Mouse (Mus musculus) lung, adult 2 months (tissue): Measurements from ENCODE around the gene Ccdc65. TPM values are rescaled to one million over a fixed set of nuclear protein-coding genes. Genes with fewer than 3 reads are reported as not detected.

Source experiments
- DNase-seq: peaks from one replicate; pipeline ENCODE4 v3.0.0; 2022
- H3K4me1 ChIP-seq: fragments of 200-500 bp; 2 replicates; pipeline ENCODE4 v1.6.1; 2011; ENCODE audit warnings: low read length; ENCODE audit not compliant: control insufficient read depth, insufficient read depth
- H3K4me3 ChIP-seq: fragments of 200-500 bp; replicated peaks from 2 replicates; pipeline ENCODE3; 2011; ENCODE audit warnings: low read depth, mild to moderate bottlenecking, control low read depth, low read length; ENCODE audit errors: extremely low read depth
- CTCF ChIP-seq: fragments of 200-500 bp; IDR thresholded peaks from 2 replicates; pipeline ENCODE4 v1.5.1; 2011; ENCODE audit warnings: mild to moderate bottlenecking, low read length, control low read depth; ENCODE audit not compliant: insufficient read depth
- POLR2A ChIP-seq: fragments of 200-500 bp; IDR thresholded peaks from 2 replicates; pipeline ENCODE4 v1.6.1; 2011; ENCODE audit warnings: low read depth, mild to moderate bottlenecking, control low read depth, low read length, borderline replicate concordance; ENCODE audit errors: extremely low read depth
- WGBS: fragments of 180-500 bp; shearing (Covaris S2); methylation state at CpG from one replicate; pipeline ENCODE4 v1.1.7; 2018; 5-methylcytosine and 5-hydroxymethylcytosine counted together
- polyA plus RNA-seq: library from polyadenylated mRNA; depleted of rRNA; stranded (reverse); fragments of >200 nt; gene quantifications from 2 replicates; pipeline ENCODE4 v1.2.3, GENCODE M21; 2012

Ccdc65 gene
- polyA plus RNA-seq, 1 experiment: 3.6 TPM

DNA sequence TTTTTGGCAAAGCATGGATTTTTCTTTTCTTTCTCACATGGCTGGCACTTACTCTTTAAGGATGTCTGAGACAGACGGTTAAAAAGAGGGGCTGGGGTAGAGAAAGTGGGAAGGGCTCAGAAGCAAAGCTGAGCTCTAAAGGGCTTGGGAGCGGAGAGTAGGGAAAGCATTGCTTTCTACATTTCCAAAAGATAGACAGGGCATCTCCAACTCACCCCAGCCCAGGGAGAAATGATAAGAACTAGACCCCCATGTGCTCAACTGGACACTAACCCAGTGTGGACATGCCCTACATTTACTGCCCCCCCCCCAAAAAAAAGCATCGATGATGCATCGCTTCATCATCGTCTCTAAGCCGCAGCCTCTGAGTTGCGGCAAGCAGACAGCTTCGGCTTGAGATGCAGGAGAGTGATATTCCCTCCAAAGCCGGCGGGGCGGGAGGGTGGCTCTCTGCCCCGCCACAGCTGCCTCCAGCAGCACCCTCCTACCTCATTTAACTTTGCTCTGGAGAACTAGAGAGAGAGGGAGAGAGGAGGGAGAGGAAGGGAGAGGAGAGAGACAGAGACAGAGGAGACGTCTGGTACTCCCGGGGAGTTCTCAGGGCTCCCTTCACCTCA lies 32.3 kb upstream of the Ccdc65 start:
- H3K4me3 ChIP-seq: no peak overlapping the region
- DNase-seq: no peak
- no peaks in the 10 kb centered on the region for H3K4me1 ChIP-seq
- no peak for TF ChIP-seq POLR2A
- TF ChIP-seq CTCF: no peak
- 13% methylated on average over 14 of the region's 14 CpGs for WGBS

DNA sequence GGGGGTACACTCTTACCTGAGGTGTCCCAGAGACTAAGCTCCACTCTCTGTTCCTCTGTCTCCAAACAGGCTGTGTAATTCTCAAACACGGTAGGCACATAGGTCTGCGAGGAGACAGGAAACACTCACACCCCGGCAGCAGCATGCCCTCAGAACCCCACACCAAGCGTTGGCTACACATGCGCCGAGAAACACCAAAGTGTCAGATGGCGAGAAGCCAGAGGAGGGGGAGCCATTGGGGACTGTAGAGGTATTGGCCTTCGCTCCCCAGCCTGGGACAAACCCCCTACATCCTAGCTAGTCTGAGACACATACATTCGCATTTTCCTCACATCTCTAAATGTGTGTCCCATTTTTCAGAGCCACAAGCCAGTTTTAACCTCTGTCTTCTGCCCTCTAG lies 31.5 kb upstream of the Ccdc65 start:
- H3K4me3 ChIP-seq: no peak overlapping the region
- WGBS: 3% methylated on average over 9 of the region's 9 CpGs
- peak; percentile 23 for DNase-seq
- H3K4me1 ChIP-seq: no peaks in the 10 kb centered on the region
- TF ChIP-seq CTCF: no peak
- no peak for TF ChIP-seq POLR2A

DNA sequence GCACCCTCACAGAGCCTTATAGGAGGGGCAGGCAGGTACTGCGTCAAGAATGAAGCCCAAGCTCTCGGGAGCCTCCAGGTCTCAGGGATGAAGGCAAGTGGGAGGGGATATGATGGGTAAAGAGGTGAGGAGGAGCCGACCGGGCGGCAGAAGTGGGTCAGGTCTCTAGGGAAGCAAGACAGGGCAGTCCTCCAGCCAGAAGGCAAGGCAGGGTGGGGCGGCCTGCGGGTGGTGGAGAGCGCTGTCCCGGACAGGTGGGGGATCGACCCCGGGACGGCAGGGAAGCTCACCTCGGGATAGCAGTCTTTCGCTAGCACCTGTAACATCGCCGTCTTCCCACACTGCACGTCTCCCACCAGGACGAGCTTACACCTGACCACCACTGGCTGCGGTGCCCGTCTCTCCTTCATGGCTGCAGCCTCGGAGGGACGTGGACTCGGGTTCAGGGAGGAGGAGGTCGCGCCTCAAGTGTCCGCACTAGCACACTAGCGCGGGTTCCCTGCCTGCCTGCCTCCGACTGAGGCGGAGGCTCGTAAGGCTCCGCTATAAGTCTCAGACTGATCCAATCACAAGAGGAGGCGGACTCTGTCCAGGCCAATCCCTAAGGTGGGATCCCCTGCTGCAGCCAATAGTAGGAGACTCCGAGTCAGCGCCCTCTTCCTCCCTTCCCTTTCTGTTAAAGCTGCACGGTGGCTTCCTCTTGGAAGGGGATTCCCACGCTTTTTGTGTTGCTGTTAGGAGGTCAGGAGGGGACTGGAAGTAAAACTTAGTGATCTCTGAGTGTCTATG lies 30.9 kb upstream of the Ccdc65 start, which contains the start of gene Rnd1:
Gene Rnd1, minus strand, starts transcription at position 522 of the 789 bp plus-strand sequence.
- peak within 1 kb of the TSS; percentile 66 for H3K4me3 ChIP-seq
- DNase-seq: peak; percentile 80
- WGBS: 1% methylated on average over 37 of the region's 37 CpGs
- H3K4me1 ChIP-seq: no peaks in the 10 kb centered on the region
- TF ChIP-seq CTCF: no peak
- TF ChIP-seq POLR2A: peak; percentile 99

DNA sequence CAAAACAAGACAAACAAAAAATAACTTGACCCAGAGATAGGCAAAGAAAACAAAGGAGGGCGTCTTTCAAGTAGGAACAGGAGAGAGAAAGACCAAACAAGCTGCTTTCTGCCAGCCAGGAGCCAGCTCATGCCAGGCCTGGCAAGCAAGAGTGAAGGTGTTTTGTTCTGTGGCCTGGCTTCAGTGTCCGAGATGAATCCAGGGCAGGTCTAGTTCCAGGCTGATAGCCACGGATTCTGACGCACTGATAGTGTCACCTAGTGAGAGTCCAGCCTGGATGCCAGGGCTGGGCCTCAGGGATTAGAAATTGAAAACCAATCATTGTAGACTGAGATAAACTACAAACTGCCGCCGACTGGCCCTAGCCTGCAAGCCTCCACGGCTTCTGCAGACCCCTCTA lies 30.0 kb upstream of the Ccdc65 start:
- Histone ChIP-seq H3K4me1 (no peaks in the 10 kb centered on the region), H3K4me3 (no peak overlapping the region)
- no peak for TF ChIP-seq POLR2A
- TF ChIP-seq CTCF: no peak
- DNase-seq: no peak
- 68% methylated on average over 7 of the region's 7 CpGs for WGBS

DNA sequence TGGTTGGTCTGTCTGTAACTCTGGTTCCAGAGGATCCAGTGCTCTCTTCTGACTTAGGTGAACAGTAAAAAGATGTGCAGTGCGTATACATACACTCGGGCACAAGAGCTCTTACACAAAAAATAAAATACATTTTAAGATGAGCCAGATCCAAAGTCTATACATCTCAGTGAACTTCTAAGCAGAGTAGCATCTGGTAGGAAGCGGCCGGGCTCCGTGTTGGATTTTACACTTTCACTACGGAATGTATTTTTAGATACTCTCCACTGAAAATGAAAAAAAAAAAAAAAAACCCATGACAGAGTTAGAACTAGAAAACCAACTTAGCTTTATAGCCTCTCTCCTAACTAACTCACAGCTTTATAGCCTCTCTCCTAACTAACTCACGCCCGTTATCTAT lies 27.3 kb upstream of the Ccdc65 start:
- 79% methylated on average over 8 of the region's 8 CpGs for WGBS
- no peak for TF ChIP-seq POLR2A
- TF ChIP-seq CTCF: no peak
- no peak for DNase-seq
- H3K4me3 ChIP-seq: no peak overlapping the region
- H3K4me1 ChIP-seq: no peaks in the 10 kb centered on the region

DNA sequence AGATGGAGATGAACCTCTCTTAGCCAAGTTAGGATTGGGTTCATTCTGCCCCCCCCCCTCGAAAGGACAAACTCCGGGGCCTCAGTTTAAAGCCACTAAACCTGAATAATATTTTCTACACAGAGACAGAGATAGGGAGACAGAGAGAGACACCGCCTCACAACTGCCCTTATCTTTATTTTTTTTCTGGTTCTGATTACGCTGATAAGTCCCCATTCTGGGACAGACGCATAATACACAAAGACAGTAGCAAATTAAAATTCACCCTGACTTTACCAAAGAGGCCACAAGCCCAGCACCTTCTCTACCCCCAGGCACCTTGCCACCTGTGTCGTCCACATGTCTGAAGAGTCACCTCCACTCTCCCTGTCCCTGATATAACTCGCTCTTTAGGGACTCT lies 26.4 kb upstream of the Ccdc65 start:
- DNase-seq: no peak
- Histone ChIP-seq H3K4me3 (no peak overlapping the region), H3K4me1 (no peaks in the 10 kb centered on the region)
- TF ChIP-seq POLR2A: no peak
- no peak for TF ChIP-seq CTCF
- 76% methylated on average over 7 of the region's 7 CpGs for WGBS

DNA sequence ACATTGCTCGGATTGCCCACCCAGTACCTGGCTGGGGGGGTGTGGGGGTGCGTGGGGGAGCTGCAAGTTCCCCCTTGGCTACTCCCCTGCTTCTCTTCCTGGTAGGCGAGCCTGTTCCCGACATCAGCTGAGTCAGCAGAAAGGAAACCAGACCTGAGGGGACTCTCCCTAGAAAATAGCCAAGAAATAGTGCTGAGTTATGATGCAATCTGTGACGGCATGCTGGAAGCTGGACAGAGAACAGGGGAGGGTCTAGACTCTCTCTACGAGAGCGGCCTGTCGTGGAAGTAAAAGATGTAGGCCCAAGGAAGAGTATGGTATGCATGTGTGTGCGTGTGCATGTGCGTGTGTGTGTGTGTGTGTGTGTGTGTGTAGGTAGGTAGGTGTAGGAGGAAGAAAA lies 24.8 kb upstream of the Ccdc65 start:
- H3K4me3 ChIP-seq: no peak overlapping the region
- TF ChIP-seq POLR2A (no peak), CTCF (no peak)
- WGBS: 54% methylated on average over 10 of the region's 10 CpGs
- DNase-seq: no peak
- no peaks in the 10 kb centered on the region for H3K4me1 ChIP-seq

DNA sequence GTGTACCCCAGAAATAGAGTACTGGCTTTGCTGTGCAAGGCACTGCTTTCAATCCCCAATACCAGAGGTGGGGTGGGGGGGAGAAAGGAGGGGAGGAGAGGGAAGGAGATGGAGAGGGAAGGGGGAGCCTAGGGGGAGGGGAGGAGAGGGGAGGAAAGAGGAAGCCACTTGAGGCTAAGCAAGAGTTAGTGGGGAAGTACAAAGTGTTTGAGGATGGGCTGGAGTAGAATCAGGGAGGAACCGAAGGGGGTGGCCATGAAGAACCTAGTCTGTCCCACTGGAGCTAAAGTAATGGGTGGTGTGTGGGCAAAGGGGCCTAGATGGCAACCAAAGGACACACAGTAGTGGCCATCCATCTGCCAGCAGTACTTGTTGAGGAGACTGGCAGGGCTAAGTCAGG lies 24.3 kb upstream of the Ccdc65 start:
- Histone ChIP-seq H3K4me3 (no peak overlapping the region), H3K4me1 (no peaks in the 10 kb centered on the region)
- no peak for DNase-seq
- 50% methylated on average over 1 of the region's 1 CpGs for WGBS
- TF ChIP-seq POLR2A (no peak), CTCF (no peak)

DNA sequence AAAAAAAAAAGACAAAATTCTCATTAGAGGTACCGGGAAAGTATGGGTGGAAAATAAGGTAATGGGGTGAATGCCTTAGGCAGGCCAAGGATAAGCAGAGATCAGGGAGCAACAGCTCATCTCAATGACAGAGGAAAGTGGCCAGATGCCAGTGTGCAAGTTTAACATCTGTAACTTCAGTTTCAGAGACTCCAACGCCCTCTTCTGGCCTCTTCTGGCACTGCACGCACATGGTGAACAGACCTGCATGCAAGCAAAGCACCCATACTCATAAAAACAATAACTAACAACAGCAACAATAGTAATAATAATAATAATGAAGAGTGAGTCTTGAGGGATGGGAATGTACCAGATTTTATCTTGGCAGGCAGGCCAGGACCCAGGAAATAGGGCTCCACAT lies 22.1 kb upstream of the Ccdc65 start:
- H3K4me3 ChIP-seq: no peak overlapping the region
- TF ChIP-seq POLR2A: no peak
- TF ChIP-seq CTCF: no peak
- 65% methylated on average over 3 of the region's 3 CpGs for WGBS
- no peaks in the 10 kb centered on the region for H3K4me1 ChIP-seq
- DNase-seq: no peak

DNA sequence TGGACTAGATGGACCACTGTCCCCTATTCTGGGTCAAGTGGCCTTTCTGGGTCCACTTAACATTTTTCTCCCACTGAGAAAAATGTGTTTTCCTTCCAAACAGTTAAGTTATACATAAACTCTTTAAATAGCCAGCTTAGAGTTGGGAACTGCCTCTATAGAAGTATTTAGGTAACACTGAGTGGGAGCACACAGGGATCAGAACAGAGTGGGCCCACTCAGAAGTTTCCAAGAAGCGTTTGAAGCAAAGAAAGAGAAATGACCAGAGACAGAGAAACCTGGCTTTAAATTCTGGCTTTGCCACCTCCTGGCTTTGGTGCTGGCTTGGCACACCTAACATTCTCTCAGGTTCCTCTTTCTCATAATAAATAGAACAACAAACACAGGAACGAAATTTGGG lies 18.3 kb upstream of the Ccdc65 start:
- WGBS: 81% methylated on average over 2 of the region's 2 CpGs
- DNase-seq: no peak
- Histone ChIP-seq H3K4me3 (no peak overlapping the region), H3K4me1 (peaks cover 4% of the 10 kb centered on the region; the same call in 1 of the 2 replicates)
- TF ChIP-seq POLR2A (no peak), CTCF (no peak)
